Mouse (Mus musculus): ENCODE measurements around the gene Vmn2r101.

The Vmn2r101 gene

DNA sequence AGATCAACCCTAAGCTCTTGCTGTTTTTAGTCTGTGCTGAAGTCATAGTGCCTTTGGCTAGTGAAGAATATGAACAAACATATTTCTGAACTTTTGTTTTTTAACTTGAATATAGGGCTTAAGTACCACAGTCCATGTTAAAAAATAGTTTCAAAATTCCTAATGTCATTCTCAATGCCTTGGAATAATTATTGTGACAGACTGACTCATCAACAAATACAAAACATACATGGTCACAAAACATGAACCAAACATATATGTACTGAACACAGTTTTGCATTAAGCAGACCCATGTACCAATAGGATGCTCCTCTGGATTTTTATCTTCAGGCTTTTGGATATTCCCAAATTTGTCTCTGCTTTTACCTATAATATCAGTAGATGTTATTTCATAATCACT, at the start of gene Vmn2r101:
Vmn2r101 (plus strand) TSS at position 301 of the 400 bp plus-strand sequence.
- DNase-seq (ENCODE audit: low read depth, low spot score), result no peak

DNA sequence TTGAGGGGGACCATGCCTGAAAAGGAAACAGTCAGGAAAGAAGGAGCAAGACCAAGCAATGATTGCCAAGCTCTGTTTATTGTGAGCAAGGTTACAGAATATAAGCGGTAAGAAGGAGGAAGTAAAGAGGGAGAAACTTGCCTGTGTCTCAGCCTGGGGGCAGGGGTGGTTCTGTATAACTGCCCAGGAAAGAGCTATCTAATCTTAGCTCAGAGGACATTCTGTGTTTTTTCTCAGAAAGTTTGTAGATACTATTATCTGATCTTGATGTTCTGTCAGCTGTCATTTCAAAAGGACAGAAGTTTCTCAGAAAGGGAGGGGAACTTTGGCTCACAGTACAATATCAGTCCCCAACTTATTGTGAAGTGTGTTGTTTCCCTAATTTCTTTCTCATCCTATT, 52.3 kb downstream of the Vmn2r101 start:
- DNase-seq (ENCODE audit: low read depth, low spot score), result no peak

- no peak for DNase-seq (ENCODE audit: low read depth, low spot score)
These were observed 81.4 kb downstream of the Vmn2r101 start for GRCm38 (mm10) chr17:19658447-19658846.

DNA sequence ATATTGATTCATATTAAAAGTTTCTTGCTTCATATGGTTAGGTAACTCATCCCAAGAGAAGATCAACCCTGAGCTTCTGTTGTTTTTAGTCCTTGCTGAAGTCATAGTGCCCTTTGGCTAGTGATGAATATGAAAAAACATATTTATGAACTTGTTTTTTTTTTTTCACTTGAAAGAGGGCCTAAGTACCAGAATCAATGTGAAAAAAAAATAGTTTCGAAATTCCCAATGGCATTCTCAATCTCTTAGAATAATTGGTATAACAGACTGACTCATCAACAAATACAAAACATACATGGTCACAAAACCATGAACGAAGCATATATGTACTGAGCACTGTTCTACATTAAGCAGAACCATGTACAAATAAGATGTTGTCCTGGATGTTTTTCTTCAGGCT, 83.0 kb downstream of the Vmn2r101 start, which contains the start of gene Vmn2r102:
Vmn2r102 (plus strand) TSS at position 301 of the 400 bp plus-strand sequence.
- no peak for DNase-seq (ENCODE audit: low read depth, low spot score)

Data from WW6 (cell line).